Mouse (Mus musculus) spleen, postnatal 4 days (tissue): Measurements from ENCODE around the gene Hnrnpd.
A peak's percentile ranks its signal among the peaks of the same experiment; 100 is the strongest.

ENCODE experiments used
- DNase-seq, 2 experiments: peaks; one replicate each; pipeline ENCODE4 v3.0.0; 2022; ENCODE audit warnings: low spot score in 2 of 2

Gene Hnrnpd

DNA sequence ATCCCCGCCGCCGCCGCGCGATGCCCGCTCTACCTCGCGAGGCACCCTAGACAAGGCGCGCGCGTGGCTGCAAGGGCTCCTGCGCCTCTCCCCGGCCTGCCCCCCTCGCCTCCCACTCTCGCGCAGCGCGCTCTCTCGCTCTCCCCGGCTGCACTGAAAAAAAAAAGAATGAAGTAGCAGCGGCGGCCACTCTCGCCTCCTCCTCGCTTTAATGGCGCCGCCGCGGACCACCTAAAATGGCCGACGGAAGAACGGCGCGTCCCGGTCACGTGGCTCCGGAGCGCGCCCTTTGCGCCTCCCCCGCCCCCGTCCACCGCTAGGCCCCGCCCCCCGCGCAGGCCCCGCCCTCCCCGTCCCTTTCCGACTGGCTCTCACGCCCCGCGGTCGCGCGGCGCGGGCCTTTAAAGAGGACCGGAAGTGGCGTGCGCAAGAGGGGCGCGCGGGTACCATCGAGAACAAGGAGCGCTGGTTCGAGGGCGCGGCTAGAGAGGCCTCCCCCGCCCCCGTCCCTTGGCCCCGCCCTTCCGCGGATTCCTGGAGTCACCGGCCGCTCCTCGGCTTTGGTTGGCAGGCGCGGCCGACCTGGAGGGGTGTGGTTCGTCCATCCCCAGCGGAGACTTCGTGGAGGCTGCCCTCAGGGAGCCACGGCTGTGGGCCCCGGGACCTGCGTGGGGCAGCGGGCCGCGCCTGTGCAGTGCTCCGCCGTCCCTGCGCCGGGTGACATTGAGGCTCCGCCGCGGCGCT, at the start of gene Hnrnpd, which contains the start of gene 4930524J08Rik:
Gene Hnrnpd (minus strand): TSS at position 240 of the 744 bp plus-strand sequence.
Gene 4930524J08Rik (plus strand): TSS at position 363 of the 744 bp plus-strand sequence.
- DNase-seq, result peak; percentile 92 to 95

DNA sequence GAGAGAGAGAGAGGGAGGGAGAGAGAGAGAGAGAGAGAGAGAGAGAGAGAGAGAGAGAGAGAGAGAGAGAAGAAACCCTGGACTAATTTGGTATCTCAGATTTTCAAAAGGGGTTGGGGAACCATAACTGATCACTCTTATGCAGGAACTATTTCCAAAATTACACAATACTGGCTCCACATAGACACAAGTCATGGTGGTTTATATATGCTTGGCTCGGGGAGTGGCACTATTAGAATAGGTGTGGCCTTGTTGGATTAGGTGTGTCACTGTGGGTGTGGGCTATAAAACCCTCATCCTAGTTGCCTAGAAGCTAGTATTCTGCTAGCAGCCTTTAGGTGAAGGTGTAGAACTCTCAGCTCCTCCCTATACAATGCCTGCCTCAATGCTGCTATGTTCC, 46.1 kb upstream of the Hnrnpd start:
- no peak for DNase-seq

DNA sequence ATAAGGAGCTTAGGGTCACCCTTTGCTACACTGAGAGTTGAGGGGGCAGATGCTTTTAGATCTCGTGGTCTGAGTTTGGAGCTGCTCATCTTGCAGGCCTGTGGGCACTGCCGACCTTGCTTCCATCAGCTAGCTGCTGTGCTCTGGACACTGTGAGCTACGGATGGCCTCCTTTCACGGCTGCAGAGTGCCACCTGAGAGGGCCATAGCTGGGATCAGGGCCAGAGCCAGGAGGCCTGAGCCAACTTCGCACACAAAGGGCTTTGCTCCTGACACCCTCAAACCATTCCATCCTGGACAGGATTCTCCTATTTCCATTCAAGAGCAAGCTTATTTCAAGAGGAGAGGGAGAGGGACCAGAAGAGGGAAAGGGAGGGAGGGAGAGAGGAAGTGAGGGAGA, 45.7 kb upstream of the Hnrnpd start:
- no peak for DNase-seq

DNA sequence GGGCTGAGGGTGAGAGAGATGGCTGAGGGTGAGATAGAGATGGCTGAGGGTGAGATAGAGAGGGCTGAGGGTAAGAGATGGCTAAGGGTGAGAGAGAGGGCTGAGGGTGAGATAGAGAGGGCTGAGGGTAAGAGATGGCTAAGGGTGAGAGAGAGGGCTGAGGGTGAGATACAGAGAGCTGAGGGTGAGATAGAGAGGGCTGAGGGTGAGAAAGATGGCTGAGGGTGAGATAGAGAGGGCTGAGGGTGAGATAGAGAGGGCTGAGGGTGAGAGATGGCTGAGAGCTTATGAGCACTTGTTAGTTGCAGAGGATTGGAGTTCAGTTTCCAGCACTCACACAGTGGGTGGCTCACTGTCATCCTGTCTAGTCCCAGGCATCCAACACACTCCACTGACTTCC, 41.4 kb upstream of the Hnrnpd start:
- DNase-seq, result no peak

DNA sequence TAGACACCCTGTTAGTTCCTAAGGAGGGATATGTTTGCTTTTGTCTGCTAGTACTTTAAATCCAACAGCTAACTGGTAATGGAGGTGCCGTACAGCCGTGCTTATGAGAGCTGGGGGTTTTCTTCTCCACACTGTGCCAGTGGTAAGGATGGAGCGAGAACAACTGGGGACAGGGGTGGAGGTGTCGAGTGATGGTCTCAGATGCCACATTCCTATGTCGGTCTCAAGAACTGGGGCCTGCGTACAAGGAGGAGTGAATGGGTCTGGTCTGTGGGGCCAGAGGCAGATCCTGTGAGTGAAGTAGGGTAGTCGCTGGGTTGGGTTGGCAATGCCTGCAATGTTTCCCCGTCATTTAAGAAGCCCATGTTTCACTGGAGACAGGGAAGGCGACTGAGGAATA, 33.9 kb upstream of the Hnrnpd start:
- no peak for DNase-seq

DNA sequence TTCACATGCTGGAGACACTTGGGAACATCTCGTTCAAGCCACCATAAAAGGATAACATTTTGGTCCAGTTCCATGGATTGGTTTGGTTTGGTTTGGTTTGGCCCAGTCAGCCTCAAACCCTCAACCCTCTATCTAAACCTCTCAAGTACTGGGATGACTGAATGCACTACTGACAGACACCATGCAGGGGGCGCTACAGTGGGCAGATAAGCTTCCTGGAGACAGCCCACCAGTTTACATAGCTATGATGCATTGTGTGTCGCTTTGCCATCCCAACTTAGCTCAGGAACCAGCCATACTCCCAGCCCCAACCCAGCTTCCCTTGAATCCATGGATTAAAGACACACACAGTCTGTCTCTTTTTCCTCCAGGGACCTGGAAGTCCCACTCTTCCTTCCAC, 29.7 kb upstream of the Hnrnpd start:
- no peak for DNase-seq

DNA sequence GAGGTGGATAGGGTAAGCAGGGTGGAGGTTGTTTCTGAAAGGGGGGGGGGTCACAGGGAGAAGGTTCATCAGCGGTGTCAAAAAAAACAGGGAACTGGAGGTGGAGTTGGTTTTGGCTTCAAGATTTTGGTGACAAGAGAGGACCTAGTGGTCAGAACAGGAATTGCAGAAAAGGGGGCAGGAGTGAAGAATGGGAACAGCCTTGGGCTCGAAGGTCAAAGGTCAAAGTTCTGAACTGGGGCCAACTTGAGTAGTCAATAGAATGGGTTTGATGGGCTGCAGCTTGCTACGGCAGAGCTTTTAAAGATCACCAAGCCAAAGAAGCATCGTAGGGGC, 28.3 kb upstream of the Hnrnpd start:
- DNase-seq, result no peak

DNA sequence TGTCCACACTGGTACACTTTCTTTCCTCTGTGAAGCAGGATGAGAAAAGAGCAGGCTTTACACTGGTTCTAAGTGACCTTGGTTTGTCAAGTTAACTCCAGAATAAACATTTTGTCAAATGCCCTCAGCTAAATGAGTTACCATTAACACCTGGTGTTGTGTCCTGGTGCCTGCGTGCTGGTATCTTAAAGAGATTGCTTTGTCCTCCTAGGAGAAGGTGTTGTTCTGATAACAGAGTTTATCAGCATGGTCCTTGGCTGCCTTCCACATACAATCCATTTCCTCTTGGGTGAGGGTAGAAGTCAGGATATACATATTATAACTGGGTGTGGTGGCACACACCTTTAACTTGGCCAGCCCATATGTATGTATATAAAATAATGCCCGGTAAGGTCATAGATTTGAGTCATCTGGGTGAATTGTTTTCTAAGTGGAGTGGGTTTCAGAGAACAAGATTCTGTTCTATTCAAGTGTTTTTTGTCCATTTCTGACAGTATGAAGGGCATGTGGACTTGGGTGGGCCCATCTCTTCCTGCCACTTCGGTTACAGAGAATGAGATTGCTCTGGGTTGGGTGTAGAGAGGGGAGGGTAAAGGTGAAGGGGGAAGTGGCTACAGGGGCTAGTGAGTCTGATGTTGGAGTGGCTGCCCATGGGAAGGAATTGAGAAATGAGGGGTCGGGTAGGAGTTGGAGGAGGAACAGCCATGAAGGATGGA, 27.7 kb upstream of the Hnrnpd start:
- DNase-seq, result no peak

DNA sequence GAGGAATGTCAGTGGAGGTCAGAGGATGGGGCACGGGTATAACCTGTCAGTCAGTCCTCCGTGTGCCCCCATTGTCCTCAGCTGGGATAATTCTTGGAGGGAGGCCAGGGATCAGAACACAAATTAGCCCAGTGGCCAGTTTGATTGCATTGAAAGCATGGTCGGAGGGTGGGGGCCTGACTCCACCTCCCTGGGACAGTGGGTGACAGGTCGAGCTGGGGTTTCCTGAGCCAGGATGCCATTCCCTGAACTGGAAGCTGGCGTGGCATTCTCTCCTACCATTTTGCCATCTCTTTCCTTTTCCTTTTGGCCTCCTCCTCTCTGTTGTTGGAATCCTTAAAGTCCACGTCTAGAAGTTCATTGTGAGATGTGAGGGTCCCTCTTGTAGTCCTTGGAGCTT, 27.2 kb upstream of the Hnrnpd start:
- no peak for DNase-seq

DNA sequence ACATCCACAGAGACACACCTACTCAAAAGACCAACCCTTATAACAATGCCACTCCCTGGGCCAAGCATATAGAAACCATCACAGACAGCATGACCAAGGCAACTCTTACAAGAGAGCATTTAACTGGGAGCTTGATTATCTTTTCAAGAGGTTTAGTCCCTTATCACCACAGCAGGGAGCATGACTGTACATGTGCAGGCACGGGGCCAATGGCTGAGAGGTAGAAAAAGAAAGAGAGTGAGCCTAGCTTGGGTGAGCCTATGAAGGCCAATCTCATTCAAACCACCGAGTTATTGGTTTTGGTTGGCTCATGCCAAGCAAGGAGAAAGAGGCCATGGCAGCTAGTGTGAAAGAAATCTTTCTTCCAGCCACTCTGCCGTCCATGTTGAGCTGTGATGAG, 26.7 kb upstream of the Hnrnpd start:
- peak in 1 of 2 experiments; percentile 34 for DNase-seq

DNA sequence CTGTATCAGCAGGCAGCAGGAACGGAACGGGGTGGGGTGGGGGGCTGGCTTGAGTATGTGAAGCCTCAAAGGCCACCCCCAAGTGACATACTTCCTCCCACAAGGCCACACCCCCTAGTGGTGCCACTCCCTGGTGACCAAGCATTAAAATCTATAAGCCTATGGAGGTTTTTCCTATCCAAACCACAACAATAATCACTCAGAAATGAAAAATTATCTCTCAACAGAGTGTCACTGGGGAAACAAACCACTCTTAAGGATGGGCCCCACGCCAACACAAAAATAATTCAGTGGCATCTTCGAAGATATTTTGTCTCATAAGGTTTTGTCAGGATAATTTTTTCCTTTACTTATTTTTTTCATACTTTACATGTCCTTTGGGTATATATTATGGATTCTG, 25.2 kb upstream of the Hnrnpd start:
- no peak for DNase-seq

DNA sequence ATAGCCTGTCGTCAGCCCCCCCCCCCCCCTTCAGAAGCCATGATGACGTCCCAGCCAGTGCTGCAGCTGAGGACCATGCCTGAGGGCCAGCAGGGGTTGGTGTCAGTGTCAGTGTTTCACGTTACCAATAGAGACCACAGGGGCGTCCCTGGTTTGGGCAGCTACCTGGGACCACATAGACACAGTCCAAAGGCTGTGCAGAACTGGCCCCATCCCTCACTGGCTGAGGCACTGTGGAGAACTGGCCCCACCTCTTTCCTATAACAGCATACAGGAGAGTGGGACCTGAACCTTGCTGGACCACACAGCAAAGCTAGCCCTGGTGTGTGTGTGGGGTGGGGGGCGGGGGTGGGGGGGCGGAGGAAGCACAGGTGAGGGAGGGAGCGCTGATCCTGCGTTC, 21.8 kb upstream of the Hnrnpd start:
- DNase-seq, result no peak

DNA sequence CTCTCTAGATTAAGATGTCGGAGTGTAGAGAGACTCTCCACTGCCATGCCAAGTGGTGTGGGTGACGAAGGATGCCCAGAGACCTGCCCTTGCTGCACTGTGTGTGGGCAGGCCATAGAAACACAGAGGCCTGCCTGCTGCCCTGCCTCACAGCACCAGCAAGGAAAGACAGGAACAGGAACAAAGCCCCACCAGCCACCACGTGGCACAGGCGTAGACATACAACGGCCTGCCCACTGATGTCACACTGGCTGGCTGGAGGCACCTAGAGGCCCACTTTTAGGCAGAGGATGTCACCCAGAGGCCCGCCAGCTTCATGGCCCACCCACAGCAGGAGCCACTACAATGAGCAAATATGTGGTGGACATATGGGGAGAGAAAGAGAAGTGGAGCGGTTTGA, 21.3 kb upstream of the Hnrnpd start:
- no peak for DNase-seq

DNA sequence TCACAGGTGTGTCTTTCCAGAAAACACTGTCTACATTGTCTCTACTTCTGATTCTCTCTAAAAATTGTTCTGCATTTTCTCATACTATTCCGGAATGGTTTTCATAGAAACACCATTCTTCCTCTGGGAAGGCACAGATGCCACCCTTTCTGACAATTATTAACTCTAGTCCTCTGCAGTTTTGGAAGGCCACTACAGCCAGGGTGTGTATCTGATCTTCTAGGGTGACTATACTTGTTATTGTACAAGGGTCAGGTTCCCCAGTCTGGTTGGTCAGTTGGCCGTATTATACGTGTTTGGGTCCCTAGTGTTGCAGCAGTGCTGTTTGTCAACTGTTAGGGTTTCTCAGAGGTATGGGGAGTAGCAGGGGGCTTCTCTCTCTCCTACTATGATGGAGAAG, 15.9 kb upstream of the Hnrnpd start:
- DNase-seq, result no peak

DNA sequence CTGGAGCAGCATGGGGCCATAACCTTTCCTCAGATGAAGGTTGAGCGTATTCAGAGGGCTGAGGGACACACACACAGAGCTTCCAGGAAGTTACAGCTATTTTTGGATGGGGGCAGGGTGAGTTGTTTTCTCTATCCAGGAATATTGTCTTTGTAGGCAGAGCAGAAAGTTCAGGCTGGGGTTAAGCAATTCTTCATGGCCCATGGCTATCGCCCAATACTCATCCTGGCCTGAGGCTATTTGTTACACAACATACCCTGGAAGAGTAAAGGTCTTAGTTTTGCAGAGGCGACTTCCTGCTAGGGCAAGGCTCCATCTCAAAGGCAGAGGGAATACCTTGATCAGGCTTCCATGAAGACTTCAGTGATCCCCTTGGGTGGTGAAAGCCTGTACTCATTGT, 15.4 kb upstream of the Hnrnpd start:
- no peak for DNase-seq

DNA sequence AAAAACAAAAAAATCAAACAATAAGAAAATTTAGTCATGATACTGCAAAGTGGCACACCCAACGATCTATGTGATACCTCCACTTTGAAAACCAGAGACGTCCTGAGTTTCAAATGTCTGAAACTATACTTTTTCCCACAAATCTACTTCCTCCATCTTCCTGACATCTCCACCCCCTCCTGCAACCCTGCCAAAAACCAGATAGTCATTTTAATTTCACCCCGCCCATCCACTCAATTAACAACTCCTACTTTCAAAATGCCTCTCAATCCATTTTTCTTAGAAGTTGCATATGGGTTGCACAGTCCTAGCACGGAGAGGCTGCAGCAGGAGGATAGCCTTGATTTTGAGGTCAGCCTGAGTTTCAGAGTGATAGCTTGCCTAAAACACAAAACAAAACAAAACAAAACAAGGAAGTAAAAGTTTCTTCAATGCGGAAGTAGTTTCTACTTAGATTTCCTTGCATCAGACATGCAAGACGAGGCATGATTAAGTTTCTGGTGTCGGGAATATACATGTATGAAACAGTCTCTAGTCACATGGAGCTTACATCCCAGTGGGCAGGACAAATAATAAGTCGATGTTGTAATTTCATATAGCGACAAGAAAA, 4.8 kb upstream of the Hnrnpd start:
- no peak for DNase-seq

DNA sequence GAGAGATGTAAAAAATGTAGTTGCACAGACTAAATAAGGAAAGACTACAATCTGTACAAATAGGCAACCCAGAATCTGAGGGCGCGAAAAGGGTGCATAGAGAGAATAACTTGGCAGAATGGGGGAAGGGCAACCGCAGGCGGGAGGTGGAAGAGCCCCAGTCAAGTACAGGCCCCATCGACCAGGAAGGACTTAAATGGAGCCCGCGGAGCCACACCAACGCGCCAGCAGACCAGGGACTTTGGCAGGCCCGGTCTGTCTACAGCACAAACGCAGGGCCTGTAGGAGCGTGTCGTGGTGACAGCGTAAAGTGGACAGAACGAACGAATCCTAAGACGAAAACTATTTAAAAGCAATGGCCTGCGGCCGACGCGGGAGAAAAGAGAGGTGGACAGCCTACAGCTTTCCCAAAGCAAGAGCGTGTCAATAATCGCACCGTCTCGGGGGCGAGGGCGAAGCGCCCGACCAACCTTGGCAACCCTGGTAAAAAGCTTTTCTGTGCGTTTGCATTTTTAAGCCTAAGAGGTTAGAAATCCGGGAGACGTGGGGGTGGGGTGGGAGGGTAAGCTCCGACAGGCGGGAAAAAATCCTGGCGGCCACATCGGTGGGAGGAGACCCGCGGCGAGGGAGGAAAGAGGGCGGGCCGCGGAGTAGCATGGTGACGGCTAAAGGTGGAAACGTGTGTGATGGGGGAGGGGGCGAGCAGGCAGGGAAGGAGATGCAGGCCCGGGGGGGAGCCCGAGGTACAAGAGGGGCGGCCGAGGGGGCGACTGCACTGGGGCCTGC, 1.0 kb downstream of the Hnrnpd start:
- DNase-seq, result peak; percentile 74 to 83

DNA sequence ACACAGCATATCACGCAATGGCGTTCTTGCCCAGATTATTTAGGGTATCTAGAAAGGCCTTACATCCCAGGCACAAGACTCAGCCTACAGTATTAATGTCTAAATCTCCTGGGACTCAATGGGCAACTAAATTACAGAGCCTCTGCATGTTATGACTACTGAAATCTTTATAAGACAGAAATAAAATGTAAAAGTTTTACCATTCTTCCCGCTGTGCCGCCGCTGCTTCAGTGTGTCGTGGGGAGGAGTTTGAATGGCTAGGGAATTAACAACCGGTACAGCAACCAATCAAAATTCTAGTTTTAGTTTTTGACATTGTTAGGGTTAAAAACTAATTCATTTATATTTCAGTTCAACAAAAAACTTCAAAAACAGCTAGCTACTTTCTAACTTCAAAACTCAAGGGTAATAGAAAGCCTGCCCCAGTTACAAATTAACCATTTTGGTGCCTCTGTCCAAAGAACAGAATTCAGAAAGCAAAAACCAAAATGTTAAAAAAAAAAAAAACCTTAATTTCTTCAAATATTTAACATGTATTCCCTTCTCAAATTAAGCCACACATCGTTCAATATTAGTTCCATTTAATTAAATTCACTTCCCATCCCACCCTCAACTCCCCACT, 2.3 kb downstream of the Hnrnpd start:
- no peak for DNase-seq

DNA sequence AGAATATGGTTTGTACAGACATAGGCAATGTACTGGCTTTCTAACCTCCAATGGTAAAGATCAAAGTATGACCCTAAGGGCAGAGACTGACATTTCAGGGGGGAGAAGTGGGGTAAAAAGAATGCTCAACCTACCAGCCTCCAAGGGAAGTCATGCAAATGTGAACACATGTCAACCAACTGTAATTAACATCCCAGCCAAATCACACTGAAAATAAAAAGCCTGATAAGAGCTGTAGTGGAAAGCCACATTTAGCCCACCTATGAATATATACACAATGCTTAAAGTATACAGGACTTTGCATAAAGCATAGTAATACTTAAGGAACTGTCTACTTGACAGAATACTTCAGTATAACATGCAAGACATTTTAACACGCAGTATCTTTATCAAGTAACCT, 3.0 kb downstream of the Hnrnpd start:
- no peak for DNase-seq

DNA sequence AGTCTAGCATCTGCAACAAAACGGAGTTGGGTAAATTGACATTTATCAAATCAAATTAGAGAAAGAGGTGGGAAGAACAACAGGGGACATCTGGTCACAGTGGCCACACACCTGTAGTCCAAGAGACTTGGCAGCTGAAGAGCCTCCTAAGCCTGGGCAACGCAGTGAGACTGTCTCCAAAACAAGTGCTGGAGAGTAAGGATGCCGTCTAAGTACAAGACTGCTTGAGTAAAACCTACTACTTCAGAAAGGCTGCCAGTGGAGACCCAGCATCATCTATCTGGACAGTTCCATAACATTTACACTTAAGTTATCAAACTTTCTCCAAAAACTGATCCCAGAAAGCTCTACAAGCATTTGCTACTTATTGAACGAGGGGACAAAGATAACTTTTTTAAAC, 3.7 kb downstream of the Hnrnpd start:
- no peak for DNase-seq

DNA sequence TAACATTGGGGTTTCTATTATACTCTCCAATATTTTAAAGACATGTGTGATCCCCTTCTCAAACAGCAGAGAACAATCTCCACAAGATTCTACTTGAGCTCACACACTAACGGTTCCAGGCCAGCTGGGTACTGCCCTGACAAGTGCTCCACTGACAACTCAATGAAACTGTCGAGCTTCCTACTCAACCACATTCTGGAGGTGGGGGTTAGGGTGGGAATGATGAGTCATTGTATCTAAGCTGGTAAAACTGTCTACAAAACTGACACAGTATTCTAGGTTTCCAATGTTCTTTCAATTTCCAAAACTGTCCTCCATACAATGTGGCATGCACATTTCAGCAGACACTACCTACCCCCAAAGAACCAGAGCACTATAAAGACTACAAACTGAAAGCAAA, 4.8 kb downstream of the Hnrnpd start:
- DNase-seq, result no peak

DNA sequence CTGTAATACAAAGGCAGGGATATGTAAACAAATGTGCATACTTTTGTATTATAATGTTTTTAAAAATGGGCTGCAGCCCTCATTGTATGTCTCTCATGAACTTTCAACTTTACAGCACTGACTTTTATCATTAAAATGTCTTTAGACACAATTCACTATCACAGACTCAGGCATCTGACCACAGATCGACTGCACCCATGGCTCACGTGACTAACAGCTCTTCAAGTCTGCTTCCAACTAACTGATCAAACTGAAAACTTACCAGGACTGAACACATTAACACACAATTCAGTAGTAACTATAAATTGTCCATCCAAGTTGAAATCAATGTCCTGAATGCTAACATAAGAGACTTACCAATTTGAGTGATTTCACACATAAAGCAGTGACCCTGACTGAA, 18.8 kb downstream of the Hnrnpd start:
- DNase-seq, result no peak
